Mouse (Mus musculus) testis, adult 2 months (tissue): Measurements from ENCODE around the gene Galnt2. TPM values are rescaled to one million over a fixed set of nuclear protein-coding genes. Genes with fewer than 3 reads are reported as not detected.

Experiments used
- H3K27ac ChIP-seq: fragments of 200-500 bp; 2 replicates; pipeline ENCODE4 v1.5.1; 2012; ENCODE audit warnings: low read depth, low read length; ENCODE audit not compliant: control insufficient read depth, insufficient read depth
- H3K27me3 ChIP-seq: fragments of 200-500 bp; 2 replicates; pipeline ENCODE4 v1.6.1; 2012; ENCODE audit warnings: mild to moderate bottlenecking, low read length, moderate library complexity; ENCODE audit not compliant: control insufficient read depth, insufficient read depth
- H3K36me3 ChIP-seq: fragments of 200-500 bp; 2 replicates; pipeline ENCODE4 v1.6.1; 2012; ENCODE audit warnings: mild to moderate bottlenecking, low read length; ENCODE audit not compliant: control insufficient read depth, insufficient read depth
- H3K4me1 ChIP-seq: fragments of 200-500 bp; 2 replicates; pipeline ENCODE4 v1.6.1; 2012; ENCODE audit warnings: low read length; ENCODE audit not compliant: control insufficient read depth, insufficient read depth
- H3K4me3 ChIP-seq: fragments of 200-500 bp; 2 replicates; pipeline ENCODE4 v1.5.1; 2012; ENCODE audit warnings: low read depth, mild to moderate bottlenecking, low read length, moderate library complexity, mixed read lengths; ENCODE audit not compliant: control insufficient read depth
- CTCF ChIP-seq: fragments of 200-500 bp; IDR thresholded peaks from 2 replicates; pipeline ENCODE4 v1.5.1; 2012; ENCODE audit warnings: low read depth, mild to moderate bottlenecking, inconsistent platforms, low read length, moderate library complexity; ENCODE audit not compliant: control insufficient read depth, insufficient read depth, insufficient replicate concordance
- POLR2A ChIP-seq: fragments of 200-500 bp; IDR thresholded peaks from 2 replicates; pipeline ENCODE4 v1.6.1; 2012; ENCODE audit warnings: low read depth, mild to moderate bottlenecking, inconsistent platforms, low read length, moderate library complexity; ENCODE audit not compliant: control insufficient read depth
- polyA plus RNA-seq: library from polyadenylated mRNA; depleted of rRNA; stranded (reverse); fragments of >200 nt; gene quantifications from 2 replicates; pipeline ENCODE4 v1.2.3, GENCODE M21; 2012

The Galnt2 gene
- polyA plus RNA-seq, 1 experiment = 0.91 TPM

DNA sequence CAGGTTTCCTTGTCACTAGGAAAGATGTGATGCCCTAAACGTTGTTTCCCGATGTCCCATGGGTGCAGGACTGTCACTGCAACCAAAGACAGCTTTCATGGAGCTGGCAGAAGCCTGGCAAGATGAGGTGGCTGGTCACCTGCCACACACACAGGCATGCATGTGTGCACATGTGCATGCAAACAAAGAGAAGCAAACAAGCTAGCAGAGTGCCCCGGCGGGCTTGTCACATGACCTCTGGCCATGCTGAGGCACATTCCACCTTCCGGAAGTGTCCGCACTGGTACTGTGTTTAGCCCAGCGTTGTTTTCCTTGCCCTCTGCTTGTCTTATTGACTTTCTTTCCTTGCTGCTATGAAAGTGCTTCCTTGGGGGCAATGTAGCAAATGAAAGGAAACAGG, 97.1 kb downstream of the Galnt2 start:
- no peaks in the 10 kb centered on the region for H3K36me3 ChIP-seq
- no peak for TF ChIP-seq POLR2A
- no peak for TF ChIP-seq CTCF
- H3K27ac ChIP-seq = no peak overlapping the region
- H3K4me1 ChIP-seq = no peaks in the 10 kb centered on the region
- no peak overlapping the region for H3K4me3 ChIP-seq
- H3K27me3 ChIP-seq = no peaks in the 10 kb centered on the region

DNA sequence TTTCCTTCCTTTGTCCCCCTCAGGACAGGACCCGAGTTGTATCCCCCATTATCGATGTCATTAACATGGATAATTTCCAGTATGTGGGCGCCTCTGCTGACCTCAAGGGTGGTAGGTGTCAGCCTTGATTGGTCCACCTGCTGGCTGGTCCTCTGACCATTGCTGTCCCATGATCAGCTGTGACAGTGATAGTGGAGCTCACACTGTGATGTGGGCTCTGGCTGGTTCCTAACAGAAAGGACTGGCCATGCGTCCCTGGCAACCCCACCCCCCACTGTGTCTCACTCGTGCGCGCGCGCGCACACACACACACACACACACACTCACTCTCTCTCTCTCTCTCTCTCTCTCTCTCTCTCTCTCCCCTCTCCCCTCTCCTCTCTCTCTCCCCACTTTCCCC, 98.5 kb downstream of the Galnt2 start:
- Histone ChIP-seq H3K36me3 (no peaks in the 10 kb centered on the region), H3K27ac (no peak overlapping the region), H3K27me3 (no peaks in the 10 kb centered on the region), H3K4me3 (no peak overlapping the region), H3K4me1 (no peaks in the 10 kb centered on the region)
- TF ChIP-seq POLR2A = no peak
- TF ChIP-seq CTCF = no peak

DNA sequence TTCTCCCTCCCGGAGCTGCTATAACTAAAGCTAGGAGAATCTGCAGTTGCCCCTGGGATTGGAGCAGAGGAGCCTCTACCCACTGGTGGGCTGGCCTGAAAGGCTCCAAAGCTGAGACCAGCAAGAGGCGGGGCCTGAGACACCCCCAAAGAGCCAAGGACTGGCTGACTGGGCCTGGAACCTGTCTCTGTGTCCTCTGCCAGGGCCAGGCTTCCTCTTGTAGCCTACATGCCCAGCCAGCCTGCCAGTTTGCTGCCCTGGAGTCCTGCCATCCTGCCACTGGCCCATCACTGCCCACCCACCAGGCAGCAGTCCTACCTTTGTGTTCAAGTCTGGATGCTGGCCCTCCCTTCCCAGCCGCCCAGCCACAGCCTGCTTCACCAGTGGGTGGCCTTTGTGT, 99.2 kb downstream of the Galnt2 start:
- TF ChIP-seq POLR2A = no peak
- TF ChIP-seq CTCF = no peak
- Histone ChIP-seq H3K27ac (no peak overlapping the region), H3K36me3 (no peaks in the 10 kb centered on the region), H3K27me3 (no peaks in the 10 kb centered on the region), H3K4me1 (no peaks in the 10 kb centered on the region), H3K4me3 (no peak overlapping the region)

DNA sequence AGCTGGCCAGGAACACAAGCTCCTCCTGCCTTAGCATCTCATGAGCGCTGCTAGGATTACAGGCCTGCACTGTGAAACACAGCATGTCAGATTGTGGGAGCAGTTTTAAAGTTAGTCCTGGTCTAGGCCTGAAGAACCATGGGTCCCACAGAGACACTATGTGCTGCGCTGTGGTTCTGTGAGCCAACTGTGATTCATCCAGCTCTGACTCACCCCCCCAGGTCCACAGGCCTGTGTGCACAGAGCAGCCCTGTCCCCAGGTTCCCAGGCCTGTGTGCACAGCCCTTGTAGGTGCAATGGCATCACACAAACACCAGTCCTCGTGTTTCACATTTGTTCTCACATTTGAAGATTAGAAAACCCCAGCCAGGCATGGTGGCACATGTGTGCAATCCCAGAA, 99.9 kb downstream of the Galnt2 start:
- Histone ChIP-seq H3K4me3 (no peak overlapping the region), H3K4me1 (no peaks in the 10 kb centered on the region), H3K27me3 (no peaks in the 10 kb centered on the region), H3K36me3 (no peaks in the 10 kb centered on the region), H3K27ac (no peak overlapping the region)
- TF ChIP-seq CTCF (no peak), POLR2A (no peak)

DNA sequence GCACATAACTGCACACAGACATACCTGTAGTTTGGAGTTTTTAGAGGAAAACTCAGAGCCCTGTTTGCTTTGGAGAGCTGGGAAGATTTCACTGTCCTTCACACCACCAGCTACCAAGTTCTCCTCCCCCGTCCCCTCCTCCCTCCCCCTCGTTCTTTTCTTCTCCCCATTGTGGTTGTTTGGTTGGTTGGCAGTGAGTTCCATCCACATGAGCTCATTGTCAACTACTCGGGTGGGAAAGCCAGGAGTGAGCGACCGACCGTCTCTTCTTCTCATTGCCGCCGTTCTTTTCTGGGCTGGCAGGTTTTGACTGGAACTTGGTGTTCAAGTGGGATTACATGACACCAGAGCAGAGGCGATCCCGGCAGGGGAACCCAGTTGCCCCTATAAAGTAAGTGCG, 100.5 kb downstream of the Galnt2 start:
- Histone ChIP-seq H3K4me1 (no peaks in the 10 kb centered on the region), H3K27me3 (no peaks in the 10 kb centered on the region), H3K27ac (no peak overlapping the region), H3K36me3 (no peaks in the 10 kb centered on the region), H3K4me3 (no peak overlapping the region)
- no peak for TF ChIP-seq CTCF
- TF ChIP-seq POLR2A = no peak

DNA sequence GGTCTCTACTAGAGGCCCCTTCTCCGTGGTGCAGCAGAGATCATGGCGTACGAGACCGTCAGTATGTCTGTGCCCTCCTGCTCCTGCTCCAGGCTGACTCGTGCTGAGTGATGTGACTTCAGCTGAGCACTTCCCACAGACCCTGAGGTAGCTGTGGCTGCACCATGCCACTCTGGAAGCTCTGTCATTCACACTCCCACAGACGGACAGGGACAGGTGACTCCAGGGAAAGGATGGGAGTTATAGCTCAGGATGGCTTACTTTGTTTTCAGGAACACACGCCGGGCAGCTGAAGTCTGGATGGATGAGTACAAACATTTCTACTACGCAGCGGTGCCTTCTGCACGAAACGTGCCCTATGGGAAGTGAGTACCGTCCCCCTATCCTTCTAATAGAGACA, 105.1 kb downstream of the Galnt2 start:
- TF ChIP-seq CTCF (no peak), POLR2A (no peak)
- no peaks in the 10 kb centered on the region for H3K27me3 ChIP-seq

DNA sequence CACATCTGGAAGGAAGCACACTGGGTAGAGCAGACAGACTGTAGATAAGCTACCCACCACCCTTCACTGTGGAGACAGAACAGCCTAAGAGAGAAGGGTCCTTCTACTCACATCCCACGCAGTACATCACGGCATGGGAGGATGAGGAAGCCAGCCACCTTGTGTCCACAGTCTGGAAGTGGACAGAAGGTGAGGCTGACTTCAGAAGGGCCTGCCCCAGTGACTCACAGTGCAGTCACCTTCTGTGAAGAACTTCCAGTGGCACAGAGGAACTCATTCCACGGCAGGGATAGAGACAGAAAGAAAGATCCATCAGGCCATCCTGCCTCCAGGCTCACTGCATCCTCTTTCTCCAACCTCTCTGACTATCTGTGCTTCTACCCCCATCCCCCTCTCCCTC, 108.6 kb downstream of the Galnt2 start:
- TF ChIP-seq CTCF (no peak), POLR2A (no peak)
- H3K27me3 ChIP-seq = no peaks in the 10 kb centered on the region
- no peak overlapping the region for H3K27ac ChIP-seq
- H3K4me3 ChIP-seq = no peak overlapping the region
- no peaks in the 10 kb centered on the region for H3K36me3 ChIP-seq
- no peaks in the 10 kb centered on the region for H3K4me1 ChIP-seq

More for the DNA sequence above, 105.1 kb downstream of the Galnt2 start:
- Histone ChIP-seq H3K36me3 (no peaks in the 10 kb centered on the region), H3K4me1 (no peaks in the 10 kb centered on the region), H3K4me3 (no peak overlapping the region), H3K27ac (no peak overlapping the region)
